Mouse (Mus musculus) hindbrain, embryonic 16.5 days (tissue): ENCODE measurements around the gene Tbx21. TPM values are rescaled to one million over a fixed set of nuclear protein-coding genes. Genes with fewer than 3 reads are reported as not detected.

Experiments
- ATAC-seq: fragments of 200-750 bp; cut with Nextera tagmentation; 2 replicates; pipeline ENCODE4 v1.8.0; 2017; ENCODE audit warnings: moderate TSS enrichment, moderate library complexity
- H3K27ac ChIP-seq: fragments of 300-500 bp; sonication (generic); 2 replicates; pipeline ENCODE4 v1.5.1; 2014; ENCODE audit warnings: low read depth, mild to moderate bottlenecking, control low read depth, low read length, moderate library complexity
- H3K27me3 ChIP-seq: fragments of 300-500 bp; sonication (generic); replicated peaks from 2 replicates; pipeline ENCODE4 v1.6.1; 2014; ENCODE audit warnings: low read length; ENCODE audit not compliant: control insufficient read depth, insufficient read depth
- H3K36me3 ChIP-seq: fragments of 300-500 bp; sonication (generic); 2 replicates; pipeline ENCODE4 v1.6.1; 2014; ENCODE audit warnings: mild to moderate bottlenecking, low read length, moderate library complexity, mixed read lengths; ENCODE audit not compliant: control insufficient read depth, insufficient read depth
- H3K4me1 ChIP-seq: fragments of 300-500 bp; sonication (generic); 2 replicates; pipeline ENCODE4 v1.6.1; 2014; ENCODE audit warnings: low read depth, low read length; ENCODE audit not compliant: control insufficient read depth, insufficient read depth
- H3K4me2 ChIP-seq: fragments of 300-500 bp; sonication (generic); 2 replicates; pipeline ENCODE4 v1.6.1; 2014; ENCODE audit warnings: mild to moderate bottlenecking, low read length, control low read depth, moderate library complexity
- H3K4me3 ChIP-seq: fragments of 300-500 bp; sonication (generic); 2 replicates; pipeline ENCODE4 v1.5.1; 2014; ENCODE audit warnings: mild to moderate bottlenecking, low read length, control low read depth, moderate library complexity
- H3K9ac ChIP-seq: fragments of 300-500 bp; sonication (generic); 2 replicates; pipeline ENCODE4 v1.6.1; 2014; ENCODE audit warnings: low read depth, mild to moderate bottlenecking, control low read depth, low read length, moderate library complexity
- H3K9me3 ChIP-seq: fragments of 300-500 bp; sonication (generic); 2 replicates; pipeline ENCODE4 v1.6.1; 2014; ENCODE audit warnings: mild to moderate bottlenecking, low read length, moderate library complexity; ENCODE audit not compliant: control insufficient read depth
- WGBS: fragments of 180-500 bp; shearing (Covaris S2); extraction: QIAGEN DNeasy Blood & Tissue Kit; methylation state at CpG from one replicate; pipeline ENCODE4 v1.1.7; 2014; 5-methylcytosine and 5-hydroxymethylcytosine counted together
- polyA plus RNA-seq: library from polyadenylated mRNA; unstranded; fragments of >200 nt; fragmentation: Nextera tagmentation; extraction: Ambion mirVana; gene quantifications from 2 replicates; pipeline ENCODE4 v1.2.1, GENCODE M21; 2015

The Tbx21 gene
- polyA plus RNA-seq, 1 experiment from 2014 or later = 0.15 TPM

DNA sequence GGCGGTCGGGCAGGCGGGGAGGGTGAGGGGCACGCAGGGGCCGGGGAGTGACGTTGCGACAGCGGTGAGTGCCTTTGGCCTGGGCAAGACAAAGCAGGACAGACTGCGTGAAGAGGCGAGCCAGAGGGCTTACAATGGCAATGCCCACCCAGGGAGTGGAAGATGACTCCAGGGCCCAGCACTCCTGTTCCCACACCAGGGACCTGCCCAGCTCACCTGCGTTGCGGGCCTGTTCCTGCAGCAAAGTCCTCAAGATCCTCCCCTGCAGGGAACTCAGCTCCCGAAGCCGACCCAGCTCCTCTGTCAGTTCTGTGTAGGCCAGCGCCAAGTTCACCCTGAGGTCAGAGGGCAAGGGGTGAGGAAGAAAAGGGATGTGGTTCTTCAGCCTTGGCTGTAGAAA, 24.1 kb upstream of the Tbx21 start:
- H3K36me3 ChIP-seq = 0 out of 2 replicates have a peak, but pooled peaks cover 3% of the 10 kb centered on the region
- H3K4me1 ChIP-seq = peaks cover 16% of the 10 kb centered on the region
- peak overlapping the region; percentile 64 for H3K9ac ChIP-seq
- WGBS = 14% methylated on average over 15 of the region's 15 CpGs
- no peak; the same call in 1 of the 2 replicates for ATAC-seq
- no peaks in the 10 kb centered on the region for H3K9me3 ChIP-seq
- peak overlapping the region; percentile 38 for H3K4me3 ChIP-seq
- 0 out of 2 replicates have a peak, but pooled peaks cover 2% of the 10 kb centered on the region for H3K27me3 ChIP-seq
- peak overlapping the region; percentile 61 for H3K4me2 ChIP-seq
- H3K27ac ChIP-seq = peak overlapping the region; percentile 69

DNA sequence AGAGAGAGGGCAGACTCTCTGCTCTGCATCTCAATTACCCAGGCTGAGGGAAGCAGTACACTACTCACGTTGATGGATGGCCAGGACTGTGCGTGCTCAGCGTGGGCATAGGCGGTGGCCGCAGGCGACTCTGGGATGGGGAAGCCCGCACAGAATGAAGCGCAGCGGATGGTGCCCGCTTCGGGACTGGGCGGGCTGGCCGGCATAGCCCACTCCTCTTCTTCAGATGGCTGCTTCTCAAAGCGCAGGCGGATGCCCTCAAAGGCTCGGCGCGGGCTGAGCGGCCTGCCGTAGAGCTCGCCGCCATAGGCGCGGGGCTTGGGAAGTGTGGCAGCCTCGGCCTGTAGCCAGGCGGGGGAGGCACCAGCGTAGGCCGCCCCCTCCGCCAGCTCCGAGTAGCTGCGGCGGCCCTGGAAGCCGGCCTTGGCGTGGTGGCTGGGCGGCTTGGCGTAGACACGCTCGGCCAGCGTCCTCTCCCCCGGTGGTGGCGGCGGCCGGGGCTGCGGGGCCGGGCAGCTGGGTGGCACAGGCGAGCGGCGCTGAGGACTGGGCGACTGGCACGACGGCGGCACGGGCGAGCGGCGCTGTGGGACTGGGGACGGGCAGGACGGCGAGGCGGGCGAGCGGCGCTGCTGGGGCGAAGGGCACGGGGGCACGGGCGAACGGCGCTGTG, 23.6 kb upstream of the Tbx21 start:
- peak; percentile 78 for ATAC-seq
- WGBS = 8% methylated on average over 58 of the region's 69 CpGs

GRCm38 (mm10) chr11:97133270-97133669, 18.1 kb upstream of the Tbx21 start:
- no peak overlapping the region for H3K9ac ChIP-seq
- no peak overlapping the region for H3K27ac ChIP-seq
- 66% methylated on average over 5 of the region's 5 CpGs for WGBS
- H3K4me3 ChIP-seq = no peak overlapping the region
- H3K36me3 ChIP-seq = no peaks in the 10 kb centered on the region
- H3K4me1 ChIP-seq = peaks cover 2% of the 10 kb centered on the region
- H3K4me2 ChIP-seq = no peak overlapping the region
- H3K27me3 ChIP-seq = no peaks in the 10 kb centered on the region
- no peak for ATAC-seq
- H3K9me3 ChIP-seq = no peaks in the 10 kb centered on the region

More for the DNA sequence above, 23.6 kb upstream of the Tbx21 start:
- Histone ChIP-seq H3K4me1 (peaks cover 16% of the 10 kb centered on the region), H3K4me3 (peak overlapping the region; percentile 38), H3K27me3 (0 out of 2 replicates have a peak, but pooled peaks cover 2% of the 10 kb centered on the region), H3K9ac (peak overlapping the region; percentile 64), H3K4me2 (peak overlapping the region; percentile 61), H3K9me3 (no peaks in the 10 kb centered on the region), H3K36me3 (0 out of 2 replicates have a peak, but pooled peaks cover 3% of the 10 kb centered on the region), H3K27ac (peak overlapping the region; percentile 69)

DNA sequence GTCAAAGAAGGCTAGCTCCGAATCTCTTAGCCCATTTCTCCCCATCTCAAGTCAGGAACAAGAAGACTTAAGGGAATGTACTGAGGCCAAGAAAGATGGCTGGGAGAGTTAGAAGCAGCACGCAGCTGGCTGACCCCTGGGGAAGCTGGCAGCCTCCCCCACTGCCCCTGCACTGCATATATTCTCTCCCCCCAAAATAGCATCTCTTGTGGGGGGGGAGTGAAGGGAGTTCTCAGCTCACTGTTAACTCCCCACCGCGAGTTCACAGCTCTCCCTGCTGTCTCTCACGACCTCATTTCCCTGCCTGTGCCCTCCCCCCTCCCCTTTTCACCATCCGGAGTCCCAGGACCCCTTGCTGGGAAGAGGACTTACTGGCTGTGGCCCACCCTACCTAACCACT, 17.1 kb upstream of the Tbx21 start:
- Histone ChIP-seq H3K27me3 (peaks cover 3% of the 10 kb centered on the region; the same call in 1 of the 2 replicates), H3K27ac (no peak overlapping the region), H3K9ac (no peak overlapping the region), H3K36me3 (no peaks in the 10 kb centered on the region), H3K9me3 (no peaks in the 10 kb centered on the region), H3K4me1 (no peaks in the 10 kb centered on the region), H3K4me3 (no peak overlapping the region), H3K4me2 (no peak overlapping the region)
- no peak for ATAC-seq
- WGBS = 19% methylated on average over 6 of the region's 6 CpGs

DNA sequence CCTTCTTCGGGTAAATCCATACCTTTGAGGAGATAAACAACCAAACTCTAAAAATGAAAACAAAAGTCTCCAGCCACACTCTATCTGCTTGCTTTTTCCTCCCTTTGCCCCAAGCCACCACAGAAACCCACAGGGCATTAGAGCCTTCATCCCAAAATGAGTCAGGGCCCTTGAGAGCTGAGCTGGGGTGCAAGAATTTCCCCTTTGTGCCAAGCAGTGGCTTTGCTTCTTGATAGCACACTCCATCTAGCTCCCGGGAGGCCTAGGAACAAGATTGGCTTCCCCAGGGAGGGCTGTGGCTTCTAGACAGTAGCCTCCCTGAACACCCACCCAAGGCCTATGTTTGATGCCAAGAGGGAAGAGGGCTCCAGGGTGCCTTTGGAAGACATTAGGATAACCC, 16.6 kb upstream of the Tbx21 start:
- H3K4me3 ChIP-seq = no peak overlapping the region
- H3K9ac ChIP-seq = no peak overlapping the region
- H3K4me1 ChIP-seq = peaks cover 4% of the 10 kb centered on the region
- 76% methylated on average over 2 of the region's 2 CpGs for WGBS
- H3K27ac ChIP-seq = no peak overlapping the region
- H3K27me3 ChIP-seq = peaks cover 3% of the 10 kb centered on the region; the same call in 1 of the 2 replicates
- no peak for ATAC-seq
- no peaks in the 10 kb centered on the region for H3K36me3 ChIP-seq
- H3K9me3 ChIP-seq = no peaks in the 10 kb centered on the region
- no peak overlapping the region for H3K4me2 ChIP-seq

DNA sequence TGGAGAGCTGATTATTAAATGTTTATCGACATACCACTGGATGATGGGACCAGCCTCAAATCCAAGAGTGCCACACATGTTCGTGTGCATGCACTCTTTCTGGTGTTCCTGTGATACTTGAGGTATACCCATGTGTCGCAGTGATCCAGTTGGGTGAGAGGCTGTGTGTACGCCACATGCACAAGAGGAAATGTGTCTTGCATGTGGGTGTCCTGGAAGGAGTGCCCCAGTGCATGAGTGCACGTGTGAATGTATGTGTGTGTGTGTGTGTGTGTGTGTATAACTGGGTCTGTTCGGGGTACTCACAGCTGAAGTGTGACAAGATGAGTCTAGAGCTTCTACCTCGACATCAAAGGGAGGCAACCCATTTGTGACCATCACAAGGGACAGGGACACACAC, 15.2 kb upstream of the Tbx21 start:
- peaks cover 3% of the 10 kb centered on the region; the same call in 1 of the 2 replicates for H3K27me3 ChIP-seq
- no peaks in the 10 kb centered on the region for H3K9me3 ChIP-seq
- H3K9ac ChIP-seq = no peak overlapping the region
- H3K27ac ChIP-seq = no peak overlapping the region
- H3K4me3 ChIP-seq = no peak overlapping the region
- no peak for ATAC-seq
- no peaks in the 10 kb centered on the region for H3K36me3 ChIP-seq
- peaks cover 5% of the 10 kb centered on the region for H3K4me1 ChIP-seq
- no peak overlapping the region for H3K4me2 ChIP-seq
- WGBS = 89% methylated on average over 7 of the region's 7 CpGs

DNA sequence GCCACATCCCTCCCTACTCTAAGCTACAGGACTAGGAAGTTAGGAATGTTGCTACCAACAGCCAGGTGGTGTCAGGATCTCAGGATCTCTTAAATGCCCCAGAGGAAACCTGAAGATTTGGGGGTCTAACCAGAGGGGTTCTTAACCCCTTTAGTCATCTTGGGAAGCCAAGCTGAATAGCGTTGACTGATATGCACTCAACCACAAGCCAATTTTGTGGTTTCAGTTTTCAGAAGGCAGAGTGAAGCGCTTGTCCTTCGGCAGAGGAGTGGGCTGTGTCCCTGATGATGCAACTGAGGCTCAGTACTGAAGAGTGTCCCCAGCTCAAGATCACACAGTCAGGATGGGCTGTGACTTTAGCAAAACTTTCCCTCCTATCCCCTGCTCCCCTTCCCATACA, 13.8 kb upstream of the Tbx21 start:
- Histone ChIP-seq H3K4me2 (no peak overlapping the region), H3K4me3 (no peak overlapping the region), H3K27me3 (peaks cover 3% of the 10 kb centered on the region; the same call in 1 of the 2 replicates), H3K9me3 (no peaks in the 10 kb centered on the region), H3K36me3 (no peaks in the 10 kb centered on the region), H3K4me1 (peaks cover 5% of the 10 kb centered on the region), H3K27ac (no peak overlapping the region), H3K9ac (no peak overlapping the region)
- ATAC-seq = no peak
- 82% methylated on average over 3 of the region's 3 CpGs for WGBS

DNA sequence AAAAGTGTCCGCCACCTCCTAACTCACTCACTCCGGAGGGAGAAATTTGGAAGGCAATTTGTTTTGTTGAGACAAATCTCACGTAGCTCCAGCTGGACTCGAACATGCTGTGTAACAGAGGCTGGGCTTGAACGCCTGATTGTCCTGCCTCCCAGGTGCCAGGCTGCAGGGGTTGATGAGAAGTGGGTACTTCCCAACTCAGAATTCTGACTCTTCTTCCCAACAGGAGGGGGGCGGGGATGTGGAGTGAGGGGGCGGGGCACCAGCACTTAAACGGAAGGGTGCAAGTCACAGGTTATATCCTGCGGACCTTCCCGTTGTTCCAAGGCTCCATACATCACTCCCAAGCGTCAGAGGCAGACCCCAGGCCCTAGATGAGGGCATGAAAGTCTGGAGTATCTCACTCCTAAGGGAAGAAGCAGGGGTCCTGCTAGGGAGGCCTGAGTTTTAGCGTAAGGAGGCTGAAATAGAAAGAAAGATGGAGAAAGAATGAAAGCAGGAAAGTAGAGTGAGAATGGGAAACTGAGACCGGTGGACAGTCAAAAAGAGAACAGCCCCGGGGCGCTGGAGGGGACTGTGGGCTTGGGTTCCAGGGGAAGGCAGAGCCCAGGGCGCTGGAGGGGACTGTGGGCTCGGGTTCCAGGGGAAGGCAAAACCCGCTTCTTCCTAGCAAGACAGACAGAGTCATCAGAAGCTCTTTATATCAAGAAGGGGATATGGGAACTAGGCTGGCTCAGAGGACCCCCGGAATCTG, 12.5 kb upstream of the Tbx21 start:
- 19% methylated on average over 19 of the region's 19 CpGs for WGBS
- ATAC-seq = no peak
- peak overlapping the region; percentile 65 for H3K9ac ChIP-seq
- no peaks in the 10 kb centered on the region for H3K9me3 ChIP-seq
- H3K36me3 ChIP-seq = no peaks in the 10 kb centered on the region
- peaks cover 3% of the 10 kb centered on the region; the same call in 1 of the 2 replicates for H3K27me3 ChIP-seq
- no peak overlapping the region for H3K27ac ChIP-seq
- peak overlapping the region; percentile 84 for H3K4me2 ChIP-seq
- H3K4me3 ChIP-seq = peak overlapping the region; percentile 53
- peaks cover 5% of the 10 kb centered on the region for H3K4me1 ChIP-seq
